Mouse (Mus musculus) stomach, postnatal 0 days (tissue): ENCODE results near the gene Slc38a2.

ENCODE experiments used
- CTCF ChIP-seq: IDR thresholded peaks from 2 replicates; pipeline ENCODE4 v1.5.1; 2016; ENCODE audit warnings: antibody characterized with exemption, low read depth, mild to moderate bottlenecking, moderate library complexity
- EP300 ChIP-seq: optimal IDR thresholded peaks from 2 replicates; pipeline ENCODE3; 2016; ENCODE audit warnings: antibody characterized with exemption

DNA sequence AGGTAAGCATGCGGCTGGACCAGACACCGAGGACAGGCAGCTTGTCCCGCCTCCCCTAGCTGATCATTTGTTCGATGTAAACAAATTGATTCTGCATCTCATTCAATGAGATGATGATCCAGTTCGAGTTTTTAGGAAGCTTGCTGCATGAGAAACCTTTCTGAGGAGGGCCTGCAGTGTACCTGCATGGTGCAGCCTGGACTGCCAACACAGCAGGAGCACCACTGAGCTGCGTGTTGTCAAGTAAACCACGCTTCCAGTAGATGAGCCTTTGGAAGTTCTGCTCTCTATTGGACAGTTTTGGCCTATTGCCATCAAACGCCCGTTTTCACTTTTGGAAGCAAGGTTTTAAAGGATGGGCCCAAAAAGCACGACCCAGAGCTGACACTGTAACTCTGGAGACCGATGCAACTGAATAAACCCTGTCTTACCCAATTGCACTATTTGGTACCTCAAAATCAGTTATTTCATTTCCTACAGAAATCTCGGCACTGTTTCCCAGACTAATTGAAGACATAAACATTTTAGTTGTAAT, 10.7 kb downstream of the Slc38a2 start:
- no peak for TF ChIP-seq CTCF
- no peak for TF ChIP-seq EP300
